Mouse (Mus musculus): Measurements from ENCODE around the gene Ubtf. TPM values are rescaled to one million over a fixed set of nuclear protein-coding genes. Genes with fewer than 3 reads are reported as not detected.

Gene Ubtf
- polyA plus RNA-seq, 1 experiment from 2014 or later: 87.3 TPM

Other genes with a start within 250 kb of the Ubtf start
- 7.0 and 10.7 TPM in 2 replicates for gene Mpp2, start 231.2 kb downstream of the Ubtf start, polyA plus RNA-seq (2015; fragmentation: Nextera tagmentation; extraction: Ambion mirVana)
- not detected in 2 replicates for gene Ppy, start 218.4 kb downstream of the Ubtf start, polyA plus RNA-seq (2015; fragmentation: Nextera tagmentation; extraction: Ambion mirVana)
- gene Pyy, start 211.9 kb downstream of the Ubtf start, polyA plus RNA-seq (2015; fragmentation: Nextera tagmentation; extraction: Ambion mirVana): not detected in 2 replicates
- gene Nags, start 174.2 kb downstream of the Ubtf start, polyA plus RNA-seq (2015; fragmentation: Nextera tagmentation; extraction: Ambion mirVana): 0.98 and 1.7 TPM in 2 replicates
- 39.4 and 39.9 TPM in 2 replicates for gene Tmem101, start 163.3 kb downstream of the Ubtf start, polyA plus RNA-seq (2015; fragmentation: Nextera tagmentation; extraction: Ambion mirVana)
- gene Lsm12, start 134.4 kb downstream of the Ubtf start, polyA plus RNA-seq (2015; fragmentation: Nextera tagmentation; extraction: Ambion mirVana): 113 and 128 TPM in 2 replicates
- 29.8 and 31.7 TPM in 2 replicates for gene G6pc3, start 130.1 kb downstream of the Ubtf start, polyA plus RNA-seq (2015; fragmentation: Nextera tagmentation; extraction: Ambion mirVana)
- 105 and 106 TPM in 2 replicates for gene Hdac5, start 89.6 kb downstream of the Ubtf start, polyA plus RNA-seq (2015; fragmentation: Nextera tagmentation; extraction: Ambion mirVana)
- gene BC030867, start 70.9 kb downstream of the Ubtf start, polyA plus RNA-seq (2015; fragmentation: Nextera tagmentation; extraction: Ambion mirVana): 13.6 and 16.0 TPM in 2 replicates
- 0.12 and 0.26 TPM in 2 replicates for gene Asb16, start 51.0 kb downstream of the Ubtf start, polyA plus RNA-seq (2015; fragmentation: Nextera tagmentation; extraction: Ambion mirVana)
- gene Tmub2, start 34.8 kb downstream of the Ubtf start, polyA plus RNA-seq (2015; fragmentation: Nextera tagmentation; extraction: Ambion mirVana): 58.3 and 59.5 TPM in 2 replicates
- 18.4 and 20.0 TPM in 2 replicates for gene Atxn7l3, start 23.1 kb downstream of the Ubtf start, polyA plus RNA-seq (2015; fragmentation: Nextera tagmentation; extraction: Ambion mirVana)
- gene Slc4a1, start 46.5 kb upstream of the Ubtf start, polyA plus RNA-seq (2015; fragmentation: Nextera tagmentation; extraction: Ambion mirVana): 5.0 and 5.2 TPM in 2 replicates
- 7.5 and 8.3 TPM in 2 replicates for gene Rundc3a, start 73.7 kb upstream of the Ubtf start, polyA plus RNA-seq (2015; fragmentation: Nextera tagmentation; extraction: Ambion mirVana)
- gene Slc25a39, start 88.2 kb upstream of the Ubtf start, polyA plus RNA-seq (2015; fragmentation: Nextera tagmentation; extraction: Ambion mirVana): 197 and 199 TPM in 2 replicates
- gene Grn, start 110.6 kb upstream of the Ubtf start, polyA plus RNA-seq (2015; fragmentation: Nextera tagmentation; extraction: Ambion mirVana): 196 and 199 TPM in 2 replicates
- gene Fam171a2, start 127.9 kb upstream of the Ubtf start, polyA plus RNA-seq (2015; fragmentation: Nextera tagmentation; extraction: Ambion mirVana): 8.5 and 9.7 TPM in 2 replicates
- 9.1 and 9.5 TPM in 2 replicates for gene Itga2b, start 150.4 kb upstream of the Ubtf start, polyA plus RNA-seq (2015; fragmentation: Nextera tagmentation; extraction: Ambion mirVana)
- gene Gpatch8, start 236.7 kb upstream of the Ubtf start, polyA plus RNA-seq (2015; fragmentation: Nextera tagmentation; extraction: Ambion mirVana): 56.2 and 59.1 TPM in 2 replicates

Measured in embryonic facial prominence, embryonic 15.5 days (tissue).